Mouse (Mus musculus) MEL (cell line): ENCODE results near the gene Klk8. TPM values are rescaled to one million over a fixed set of nuclear protein-coding genes. Genes with fewer than 3 reads are reported as not detected.

Experiments used
- DNase-seq: peaks from one replicate; pipeline ENCODE4 v3.0.0; 2011; ENCODE audit warnings: low read depth, low spot score
- H3K27ac ChIP-seq: 2 replicates; pipeline ENCODE4 v1.5.1; 2012; ENCODE audit warnings: low read depth, mild to moderate bottlenecking, control low read depth, low read length, moderate library complexity; ENCODE audit not compliant: control insufficient read depth
- H3K27me3 ChIP-seq, 2 experiments: fragments of 150-350 bp in 1 of 2; sonication (generic) in 1 of 2; 2 replicates each; pipeline ENCODE4 v1.6.1; 2012; ENCODE audit warnings: low read length in 2 of 2, mild to moderate bottlenecking in 2 of 2, improper control_type of control experiment in 1 of 2, moderate library complexity in 1 of 2; ENCODE audit not compliant: insufficient read depth in 2 of 2, control insufficient read depth in 1 of 2
- H3K36me3 ChIP-seq, 2 experiments: 2 replicates each; pipeline ENCODE4 v1.6.1; 2012 to 2014; ENCODE audit warnings: low read length in 2 of 2, improper control_type of control experiment in 1 of 2, inconsistent platforms in 1 of 2, mild to moderate bottlenecking in 1 of 2; ENCODE audit not compliant: insufficient read depth in 2 of 2, control insufficient read depth in 1 of 2
- H3K4me1 ChIP-seq, 2 experiments: fragments of 150-350 bp in 1 of 2; sonication (generic) in 1 of 2; 2 replicates each; pipeline ENCODE4 v1.6.1; 2012; ENCODE audit warnings: low read length in 2 of 2, improper control_type of control experiment in 1 of 2, mild to moderate bottlenecking in 1 of 2; ENCODE audit not compliant: insufficient read depth in 2 of 2, control insufficient read depth in 1 of 2
- H3K4me3 ChIP-seq, 2 experiments: fragments of 150-350 bp in 1 of 2; sonication (generic) in 1 of 2; 2 replicates each; pipeline ENCODE4 v1.5.1; 2012; ENCODE audit warnings: low read depth in 2 of 2, low read length in 2 of 2, mild to moderate bottlenecking in 2 of 2, moderate library complexity in 2 of 2, control low read depth in 1 of 2, improper control_type of control experiment in 1 of 2; ENCODE audit not compliant: control insufficient read depth in 1 of 2, insufficient read depth in 1 of 2
- H3K79me2 ChIP-seq: 2 replicates; pipeline ENCODE4 v1.6.1; 2012; ENCODE audit warnings: mild to moderate bottlenecking, low read length, moderate library complexity; ENCODE audit not compliant: control insufficient read depth, poor library complexity, insufficient read depth
- H3K9ac ChIP-seq: 2 replicates; pipeline ENCODE4 v1.6.1; 2012; ENCODE audit warnings: low read depth, mild to moderate bottlenecking, control low read depth, low read length, moderate library complexity; ENCODE audit not compliant: control insufficient read depth, poor library complexity, severe bottlenecking
- H3K9me3 ChIP-seq: fragments of 150-350 bp; sonication (generic); replicated peaks from 2 replicates; pipeline ENCODE4 v1.6.1; 2012; ENCODE audit warnings: mild to moderate bottlenecking, low read length, improper control_type of control experiment, moderate library complexity; ENCODE audit not compliant: insufficient read depth
- BHLHE40 ChIP-seq: IDR thresholded peaks from 2 replicates; pipeline ENCODE4 v1.6.1; 2012; ENCODE audit warnings: low read depth, mild to moderate bottlenecking, inconsistent platforms, low read length, improper control_type of control experiment, borderline replicate concordance
- CHD1 ChIP-seq: IDR thresholded peaks from 2 replicates; pipeline ENCODE4 v1.6.1; 2012; ENCODE audit warnings: low read depth, mild to moderate bottlenecking, inconsistent platforms, low read length, improper control_type of control experiment
- CHD2 ChIP-seq: IDR thresholded peaks from 2 replicates; pipeline ENCODE4 v1.6.1; 2011; ENCODE audit warnings: low read length, improper control_type of control experiment
- CTCF ChIP-seq, 3 experiments: IDR thresholded peaks in 2 of 3; conservative IDR thresholded peaks in 1 of 3; 2 replicates each; pipeline ENCODE4 v1.5.1; 2011 to 2012; ENCODE audit warnings: low read length in 3 of 3, low read depth in 2 of 3, mild to moderate bottlenecking in 2 of 3, improper control_type of control experiment in 1 of 3, inconsistent platforms in 1 of 3, mixed read lengths in 1 of 3, moderate library complexity in 1 of 3; ENCODE audit not compliant: control insufficient read depth in 1 of 3, insufficient read depth in 1 of 3, poor library complexity in 1 of 3, severe bottlenecking in 1 of 3
- E2F4 ChIP-seq: IDR thresholded peaks from 2 replicates; pipeline ENCODE4 v1.6.1; 2011; ENCODE audit warnings: low read depth, low read length, improper control_type of control experiment, borderline replicate concordance
- EP300 ChIP-seq, 2 experiments: IDR thresholded peaks; 2 replicates each; pipeline ENCODE4 v1.6.1; 2011; ENCODE audit warnings: improper control_type of control experiment in 2 of 2, low read length in 2 of 2, low read depth in 1 of 2, mild to moderate bottlenecking in 1 of 2
- ETS1 ChIP-seq: IDR thresholded peaks from 2 replicates; pipeline ENCODE4 v1.6.1; 2012; ENCODE audit warnings: low read depth, mild to moderate bottlenecking, inconsistent platforms, low read length, improper control_type of control experiment, moderate library complexity
- GATA1 ChIP-seq: IDR thresholded peaks from 2 replicates; pipeline ENCODE4 v1.6.1; 2011; ENCODE audit warnings: low read depth, low read length, improper control_type of control experiment
- HCFC1 ChIP-seq: IDR thresholded peaks from 2 replicates; pipeline ENCODE4 v1.6.1; 2012; ENCODE audit warnings: low read depth, mild to moderate bottlenecking, inconsistent platforms, low read length, improper control_type of control experiment, moderate library complexity
- MAFK ChIP-seq: IDR thresholded peaks from 2 replicates; pipeline ENCODE4 v1.6.1; 2011; ENCODE audit warnings: low read depth, mild to moderate bottlenecking, low read length, improper control_type of control experiment, borderline replicate concordance
- MAZ ChIP-seq: IDR thresholded peaks from 2 replicates; pipeline ENCODE4 v1.6.1; 2012; ENCODE audit warnings: low read depth, mild to moderate bottlenecking, inconsistent platforms, low read length, improper control_type of control experiment
- MXI1 ChIP-seq: IDR thresholded peaks from 2 replicates; pipeline ENCODE4 v1.6.1; 2011; ENCODE audit warnings: mild to moderate bottlenecking, low read depth, low read length, improper control_type of control experiment
- MYB ChIP-seq: IDR thresholded peaks from 2 replicates; pipeline ENCODE4 v1.6.1; 2011; ENCODE audit warnings: mild to moderate bottlenecking, low read depth, low read length, improper control_type of control experiment
- MYC ChIP-seq: IDR thresholded peaks from 2 replicates; pipeline ENCODE4 v1.6.1; 2011; ENCODE audit warnings: low read depth, mild to moderate bottlenecking, low read length, improper control_type of control experiment, moderate library complexity
- NELFE ChIP-seq: IDR thresholded peaks from 2 replicates; pipeline ENCODE4 v1.6.1; 2011; ENCODE audit warnings: low read depth, low read length, improper control_type of control experiment
- POLR2A ChIP-seq, 2 experiments: IDR thresholded peaks; 2 replicates each; pipeline ENCODE4 v1.6.1; 2011 to 2012; ENCODE audit warnings: low read length in 2 of 2, mild to moderate bottlenecking in 2 of 2, control low read depth in 1 of 2, improper control_type of control experiment in 1 of 2, low read depth in 1 of 2, moderate library complexity in 1 of 2; ENCODE audit not compliant: control insufficient read depth in 1 of 2, insufficient read depth in 1 of 2, poor library complexity in 1 of 2
- POLR2AphosphoS2 ChIP-seq: IDR thresholded peaks from 2 replicates; pipeline ENCODE4 v1.6.1; 2011; ENCODE audit warnings: low read length, improper control_type of control experiment
- POLR2AphosphoS5 ChIP-seq: IDR thresholded peaks from 2 replicates; pipeline ENCODE4 v1.6.1; 2012; ENCODE audit warnings: low read depth, borderline replicate concordance, mild to moderate bottlenecking, inconsistent platforms, low read length, moderate library complexity, mixed read lengths
- RCOR1 ChIP-seq: IDR thresholded peaks from 2 replicates; pipeline ENCODE4 v1.6.1; 2012; ENCODE audit warnings: low read depth, mild to moderate bottlenecking, inconsistent platforms, low read length, improper control_type of control experiment
- SMC3 ChIP-seq: IDR thresholded peaks from 2 replicates; pipeline ENCODE4 v1.6.1; 2011; ENCODE audit warnings: low read depth, low read length, improper control_type of control experiment
- TAL1 ChIP-seq: IDR thresholded peaks from 2 replicates; pipeline ENCODE4 v1.6.1; 2012; ENCODE audit warnings: mild to moderate bottlenecking, inconsistent platforms, low read length, moderate library complexity, mixed read lengths
- TBP ChIP-seq: IDR thresholded peaks from 2 replicates; pipeline ENCODE4 v1.8.0; 2011; ENCODE audit warnings: low read depth, low read length, improper control_type of control experiment
- TCF12 ChIP-seq: IDR thresholded peaks from 2 replicates; pipeline ENCODE4 v1.6.1; 2014; ENCODE audit warnings: low read depth, mild to moderate bottlenecking, inconsistent platforms, low read length, improper control_type of control experiment, moderate library complexity
- USF1 ChIP-seq: IDR thresholded peaks from 2 replicates; pipeline ENCODE4 v1.6.1; 2014; ENCODE audit warnings: low read depth, mild to moderate bottlenecking, inconsistent platforms, low read length, improper control_type of control experiment, moderate library complexity
- USF2 ChIP-seq, 2 experiments: IDR thresholded peaks; 2 replicates each; pipeline ENCODE4 v1.6.1; 2011 to 2012; ENCODE audit warnings: improper control_type of control experiment in 2 of 2, low read length in 2 of 2, borderline replicate concordance in 1 of 2, inconsistent platforms in 1 of 2, low read depth in 1 of 2, mild to moderate bottlenecking in 1 of 2; ENCODE audit not compliant: insufficient read depth in 1 of 2
- ZKSCAN1 ChIP-seq: IDR thresholded peaks from 2 replicates; pipeline ENCODE4 v1.6.1; 2012; ENCODE audit warnings: low read depth, mild to moderate bottlenecking, inconsistent platforms, low read length, improper control_type of control experiment, moderate library complexity
- polyA plus RNA-seq, 2 experiments: library from polyadenylated mRNA; stranded (reverse) in 1 of 2; unstranded in 1 of 2; fragments of >175 nt in 1 of 2; fragments of >200 nt in 1 of 2; gene quantifications; 2 replicates each; pipeline versions ENCODE4 v1.2.1 to v1.2.4; 2012; ENCODE audit warnings: low replicate concordance in 2 of 2, low read depth in 1 of 2; ENCODE audit not compliant: insufficient read length in 2 of 2, insufficient read depth in 1 of 2, missing spikeins in 1 of 2
- total RNA-seq: library from RNA; depleted of rRNA; stranded (reverse); fragments of 300-350 nt; gene quantifications from 2 replicates; pipeline ENCODE4 v1.2.3, GENCODE M21; 2012

The Klk8 gene
- total and polyA plus RNA-seq, 3 experiments, result not detected

GRCm38 (mm10) chr7:43829006-43829405 lies 31.6 kb downstream of the Klk8 start:
- TF ChIP-seq BHLHE40 (no peak), POLR2AphosphoS5 (no peak), MXI1 (no peak), POLR2AphosphoS2 (no peak), EP300 (IDR thresholded peaks at IDR 0.05; ENCODE audit: low read depth in 1 of 2, low read length in 2 of 2) (no peak), MAFK (no peak), CHD1 (no peak), E2F4 (no peak), HCFC1 (no peak), ETS1 (no peak), MYB (no peak), ZKSCAN1 (no peak), MAZ (no peak)
- Histone ChIP-seq H3K4me1 (no peaks in the 10 kb centered on the region), H3K36me3 (no peaks in the 10 kb centered on the region), H3K79me2 (no peaks in the 10 kb centered on the region), H3K27ac (no peak overlapping the region), H3K27me3 (no peaks in the 10 kb centered on the region), H3K9me3 (no peaks in the 10 kb centered on the region), H3K9ac (no peak overlapping the region), H3K4me3 (no peak overlapping the region)
- DNase-seq, result no peak

GRCm38 (mm10) chr7:43841701-43842100 lies 44.3 kb downstream of the Klk8 start, which contains the start of gene Klk5:
Klk5 (plus strand) TSS chr7:43841971.
- no peak for DNase-seq
- H3K79me2 ChIP-seq, result no peaks in the 10 kb centered on the region
- no peak within 1 kb of the TSS for H3K4me3 ChIP-seq
- no peak within 1 kb of the TSS for H3K9ac ChIP-seq
- no peaks in the 10 kb centered on the region for H3K27me3 ChIP-seq
- H3K36me3 ChIP-seq, result no peaks in the 10 kb centered on the region
- no peaks in the 10 kb centered on the region for H3K9me3 ChIP-seq
- TF ChIP-seq MXI1 (no peak), USF1 (no peak), POLR2AphosphoS2 (no peak), MYC (no peak), RCOR1 (no peak), TBP (no peak), CTCF (IDR thresholded peaks at IDR 0.05 in 2 of 3, conservative IDR thresholded peaks at IDR 0.05 in 1 of 3; ENCODE audit: control insufficient read depth in 1 of 3, insufficient read depth in 1 of 3, low read depth in 2 of 3, low read length in 3 of 3, poor library complexity in 1 of 3, severe bottlenecking in 1 of 3) (no peak), E2F4 (no peak), NELFE (no peak), SMC3 (no peak), CHD2 (no peak), CHD1 (no peak), TAL1 (no peak), TCF12 (no peak), USF2 (IDR thresholded peaks at IDR 0.05; ENCODE audit: borderline replicate concordance in 1 of 2, insufficient read depth in 1 of 2, low read depth in 1 of 2, low read length in 2 of 2) (no peak), POLR2A (IDR thresholded peaks at IDR 0.05; ENCODE audit: control insufficient read depth in 1 of 2, insufficient read depth in 1 of 2, low read depth in 1 of 2, low read length in 2 of 2, poor library complexity in 1 of 2) (no peak), ZKSCAN1 (no peak), GATA1 (no peak)
- no peaks in the 10 kb centered on the region for H3K4me1 ChIP-seq
- H3K27ac ChIP-seq, result no peak within 1 kb of the TSS
